Mouse (Mus musculus) midbrain, embryonic 16.5 days (tissue): ENCODE data around the gene Nppa. TPM values are rescaled to one million over a fixed set of nuclear protein-coding genes. Genes with fewer than 3 reads are reported as not detected.

Experiments used
- polyA plus RNA-seq: library from polyadenylated mRNA; unstranded; fragments of >200 nt; fragmentation: Nextera tagmentation; extraction: Ambion mirVana; gene quantifications from 2 replicates; pipeline ENCODE4 v1.2.1, GENCODE M21; 2015

The Nppa gene
- polyA plus RNA-seq, 1 experiment from 2014 or later, result 3.3 TPM

Other genes starting within 250 kb of the Nppa start
- 3.3 and 3.9 TPM in 2 replicates for gene Zfp984, start 190.9 kb upstream of the Nppa start, polyA plus RNA-seq
- 5.9 and 7.5 TPM in 2 replicates for gene Zfp933, start 152.4 kb upstream of the Nppa start, polyA plus RNA-seq
- 34.8 and 38.8 TPM in 2 replicates for gene Miip, start 131.9 kb upstream of the Nppa start, polyA plus RNA-seq
- gene Fv1, start 131.7 kb upstream of the Nppa start, polyA plus RNA-seq, result 7.5 and 10.5 TPM in 2 replicates
- 107 and 108 TPM in 2 replicates for gene Mfn2, start 96.0 kb upstream of the Nppa start, polyA plus RNA-seq
- gene Plod1, start 64.0 kb upstream of the Nppa start, polyA plus RNA-seq, result 20.8 and 21.2 TPM in 2 replicates
- gene 2510039O18Rik, start 59.8 kb upstream of the Nppa start, polyA plus RNA-seq, result 9.5 and 11.1 TPM in 2 replicates
- gene Nppb, start 14.9 kb upstream of the Nppa start, polyA plus RNA-seq, result not detected in 2 replicates
- 36.5 and 36.9 TPM in 2 replicates for gene Clcn6, start 38.1 kb downstream of the Nppa start, polyA plus RNA-seq
- 21.5 and 22.2 TPM in 2 replicates for gene Mthfr, start 38.4 kb downstream of the Nppa start, polyA plus RNA-seq
- gene Agtrap, start 87.3 kb downstream of the Nppa start, polyA plus RNA-seq, result 7.7 and 8.1 TPM in 2 replicates
- gene Mad2l2, start 129.7 kb downstream of the Nppa start, polyA plus RNA-seq, result 98.2 and 100 TPM in 2 replicates
- 11.8 and 11.9 TPM in 2 replicates for gene Draxin, start 130.0 kb downstream of the Nppa start, polyA plus RNA-seq
- gene Fbxo6, start 151.4 kb downstream of the Nppa start, polyA plus RNA-seq, result 18.5 and 23.8 TPM in 2 replicates
- gene Fbxo44, start 159.8 kb downstream of the Nppa start, polyA plus RNA-seq, result 90.1 and 102 TPM in 2 replicates
- gene Fbxo2, start 159.9 kb downstream of the Nppa start, polyA plus RNA-seq, result 5.6 and 9.4 TPM in 2 replicates